Mouse (Mus musculus) kidney, adult 2 months (tissue): ENCODE data around the gene Tmem11.

ENCODE experiments used
- CTCF ChIP-seq: fragments of 200-500 bp; conservative IDR thresholded peaks from 2 replicates; pipeline ENCODE4 v1.5.1; 2011; ENCODE audit warnings: low read depth, mild to moderate bottlenecking, control low read depth, low read length, moderate library complexity, mixed read lengths; ENCODE audit not compliant: insufficient read depth, insufficient read length
- POLR2A ChIP-seq: fragments of 200-500 bp; IDR thresholded peaks from one replicate; pipeline ENCODE4 v1.6.1; 2011; ENCODE audit warnings: low read depth, low read length, control low read depth

DNA sequence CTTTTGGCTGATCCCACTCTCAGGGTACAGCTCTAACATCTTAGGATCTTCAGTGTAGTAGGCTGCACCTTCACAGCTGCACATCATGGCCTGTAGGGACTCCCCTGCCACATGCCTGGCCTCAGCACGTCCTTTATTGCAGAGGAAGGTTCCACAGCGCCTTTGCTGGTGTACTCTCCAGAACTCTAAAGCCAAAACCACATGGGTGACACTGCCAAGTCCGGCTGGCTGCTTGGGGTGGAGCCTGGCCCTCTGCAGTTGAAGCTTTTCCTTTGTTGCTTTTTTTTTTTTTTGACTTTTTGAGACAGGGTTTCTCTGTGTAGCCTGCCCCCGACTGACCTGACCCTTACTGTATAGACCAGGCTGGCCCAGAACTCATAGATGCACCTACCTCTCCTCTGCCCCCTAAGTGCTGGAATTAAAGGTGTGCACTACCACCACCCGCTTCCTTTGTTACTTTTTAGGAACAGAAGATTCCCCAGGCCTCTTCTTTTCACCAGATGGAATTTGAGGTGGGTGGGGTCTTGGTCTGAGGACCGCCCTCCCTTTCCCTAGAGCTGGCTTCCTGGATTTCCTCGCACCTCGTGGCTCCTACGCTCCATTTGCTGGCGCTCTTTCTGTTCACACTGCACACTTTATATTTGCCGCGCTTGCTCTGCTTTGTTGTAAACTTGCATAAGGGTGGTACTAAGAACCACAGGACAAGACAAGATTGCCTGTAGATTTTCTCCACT, 37.4 kb downstream of the Tmem11 start:
- no peak for TF ChIP-seq CTCF
- TF ChIP-seq POLR2A, result no peak
